Mouse (Mus musculus) lung, embryonic 14.5 days (tissue): ENCODE data around the gene Gm6657. TPM values are rescaled to one million over a fixed set of nuclear protein-coding genes. Genes with fewer than 3 reads are reported as not detected.

Experiments
- ATAC-seq: fragments of 200-750 bp; cut with Nextera tagmentation; 2 replicates; pipeline ENCODE4 v1.8.0; 2017; ENCODE audit warnings: mild to moderate bottlenecking, moderate TSS enrichment, moderate library complexity; ENCODE audit not compliant: insufficient read depth
- DNase-seq: peaks from one replicate; pipeline ENCODE4 v3.0.0-alpha.2; 2015
- H3K27ac ChIP-seq: fragments of 300-500 bp; sonication (generic); 2 replicates; pipeline ENCODE4 v1.5.1; 2014; ENCODE audit warnings: low read depth, mild to moderate bottlenecking, moderate library complexity
- H3K27me3 ChIP-seq: fragments of 300-500 bp; sonication (generic); 2 replicates; pipeline ENCODE4 v1.6.1; 2014; ENCODE audit warnings: low read length, control low read depth; ENCODE audit not compliant: insufficient read depth
- H3K36me3 ChIP-seq: fragments of 300-500 bp; sonication (generic); 2 replicates; pipeline ENCODE4 v1.6.1; 2014; ENCODE audit warnings: control low read depth; ENCODE audit not compliant: insufficient read depth
- H3K4me1 ChIP-seq: fragments of 300-500 bp; sonication (generic); 2 replicates; pipeline ENCODE4 v1.6.1; 2014; ENCODE audit warnings: antibody characterized with exemption, control low read depth; ENCODE audit not compliant: insufficient read depth
- H3K4me2 ChIP-seq: fragments of 300-500 bp; sonication (generic); 2 replicates; pipeline ENCODE4 v1.6.1; 2014; ENCODE audit warnings: mild to moderate bottlenecking
- H3K4me3 ChIP-seq: fragments of 300-500 bp; sonication (generic); 2 replicates; pipeline ENCODE4 v1.5.1; 2014; ENCODE audit warnings: low read depth, low read length
- H3K9ac ChIP-seq: fragments of 300-500 bp; sonication (generic); 2 replicates; pipeline ENCODE4 v1.6.1; 2014
- H3K9me3 ChIP-seq: fragments of 300-500 bp; sonication (generic); 2 replicates; pipeline ENCODE4 v1.6.1; 2016; ENCODE audit warnings: low read depth, low read length, control low read depth
- CTCF ChIP-seq: IDR thresholded peaks from 2 replicates; pipeline ENCODE4 v1.5.1; 2016; ENCODE audit warnings: antibody characterized with exemption, low read depth
- WGBS: fragments of 180-500 bp; shearing (Covaris S2); extraction: QIAGEN DNeasy Blood & Tissue Kit; methylation state at CpG from one replicate; pipeline ENCODE4 v1.1.7; 2014; 5-methylcytosine and 5-hydroxymethylcytosine counted together
- polyA plus RNA-seq: library from polyadenylated mRNA; unstranded; fragments of >200 nt; fragmentation: Nextera tagmentation; extraction: Ambion mirVana; gene quantifications from 2 replicates; pipeline ENCODE4 v1.2.1, GENCODE M21; 2014

The Gm6657 gene
- polyA plus RNA-seq, 1 experiment from 2014 or later, result not detected

DNA sequence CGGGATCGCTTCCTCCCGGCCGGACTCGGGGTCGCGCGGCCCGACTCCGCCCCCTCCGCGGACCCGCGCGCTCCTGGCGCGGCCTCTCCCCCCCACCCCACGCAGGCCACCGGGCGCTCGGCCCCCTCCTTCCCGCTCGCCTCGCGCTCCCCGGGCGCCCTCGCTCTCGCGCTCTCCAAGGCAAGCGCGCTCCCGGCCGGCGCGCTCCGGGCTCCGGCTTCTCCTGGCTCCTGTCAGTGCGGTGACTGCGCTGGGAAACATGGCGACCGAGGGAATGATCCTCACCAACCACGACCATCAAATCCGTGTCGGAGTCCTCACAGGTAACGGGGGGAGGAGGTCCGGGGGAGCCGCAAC is 32.5 kb downstream of the Gm6657 start:
- no peaks in the 10 kb centered on the region for H3K9me3 ChIP-seq
- DNase-seq, result peak; percentile 94
- no peaks in the 10 kb centered on the region for H3K27me3 ChIP-seq
- WGBS, result 1% methylated on average over 42 of the region's 48 CpGs
- no peaks in the 10 kb centered on the region for H3K4me1 ChIP-seq
- peak overlapping the region; percentile 99 for H3K27ac ChIP-seq
- H3K36me3 ChIP-seq, result no peaks in the 10 kb centered on the region
- TF ChIP-seq CTCF, result no peak
- peak; percentile 86 for ATAC-seq
- H3K9ac ChIP-seq, result peak overlapping the region; percentile 80
- peak overlapping the region; percentile 76 for H3K4me2 ChIP-seq
- H3K4me3 ChIP-seq, result peak overlapping the region; percentile 88

DNA sequence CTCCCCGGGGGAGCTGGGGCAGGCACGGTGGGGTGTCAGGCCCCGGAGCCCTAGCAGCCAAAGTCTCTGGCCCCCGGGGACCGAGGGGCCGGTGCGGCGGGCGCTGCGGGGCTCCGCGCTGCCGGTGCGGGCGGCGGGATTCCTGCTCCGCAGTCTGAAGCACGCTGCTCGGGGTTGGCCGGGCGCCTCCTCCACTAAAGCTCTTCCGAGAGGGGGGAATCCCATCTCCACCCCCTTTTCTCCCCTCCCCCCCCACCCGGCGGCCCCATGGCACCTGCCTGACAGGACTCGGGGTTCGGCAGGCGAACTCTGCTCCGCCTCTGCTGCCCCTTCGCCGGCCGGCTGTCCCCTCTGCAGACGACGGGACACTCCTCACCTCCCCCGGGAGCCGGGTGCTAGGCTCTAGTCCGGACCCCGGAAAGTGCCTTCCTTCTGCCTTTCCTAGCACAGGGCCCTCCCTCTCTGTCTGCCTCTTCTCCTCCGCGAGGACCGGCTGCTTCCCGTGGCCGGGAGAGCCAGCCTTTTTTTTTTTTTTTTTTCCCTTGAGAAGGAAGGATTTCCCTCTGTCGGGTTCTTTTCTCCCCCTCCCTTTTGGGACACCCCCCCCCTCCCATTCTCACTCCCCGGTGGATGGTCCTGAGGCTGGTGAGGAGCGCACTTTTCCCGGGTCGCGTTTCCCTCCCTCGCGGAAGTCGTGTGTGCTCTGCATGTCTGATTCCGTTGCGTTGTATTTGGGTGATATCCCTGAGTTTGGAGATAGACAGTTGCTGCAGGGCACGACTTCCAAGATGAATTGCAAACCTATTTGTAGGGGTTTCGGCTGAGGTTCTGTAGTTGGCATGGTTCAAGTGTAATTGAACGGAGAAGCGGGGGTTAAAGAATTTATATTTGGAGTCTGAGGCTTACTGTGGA is 33.2 kb downstream of the Gm6657 start:
- no peaks in the 10 kb centered on the region for H3K27me3 ChIP-seq
- H3K27ac ChIP-seq, result peak overlapping the region; percentile 99; the same call in 1 of the 2 replicates
- H3K4me2 ChIP-seq, result peak overlapping the region; percentile 76
- peak overlapping the region; percentile 88 for H3K4me3 ChIP-seq
- peak; percentile 9; the same call in 1 of the 2 replicates for ATAC-seq
- no peaks in the 10 kb centered on the region for H3K4me1 ChIP-seq
- no peak for TF ChIP-seq CTCF
- no peaks in the 10 kb centered on the region for H3K36me3 ChIP-seq
- H3K9me3 ChIP-seq, result no peaks in the 10 kb centered on the region
- DNase-seq, result peak; percentile 60
- H3K9ac ChIP-seq, result peak overlapping the region; percentile 80
- WGBS, result under 1% methylated on average over 54 of the region's 57 CpGs

DNA sequence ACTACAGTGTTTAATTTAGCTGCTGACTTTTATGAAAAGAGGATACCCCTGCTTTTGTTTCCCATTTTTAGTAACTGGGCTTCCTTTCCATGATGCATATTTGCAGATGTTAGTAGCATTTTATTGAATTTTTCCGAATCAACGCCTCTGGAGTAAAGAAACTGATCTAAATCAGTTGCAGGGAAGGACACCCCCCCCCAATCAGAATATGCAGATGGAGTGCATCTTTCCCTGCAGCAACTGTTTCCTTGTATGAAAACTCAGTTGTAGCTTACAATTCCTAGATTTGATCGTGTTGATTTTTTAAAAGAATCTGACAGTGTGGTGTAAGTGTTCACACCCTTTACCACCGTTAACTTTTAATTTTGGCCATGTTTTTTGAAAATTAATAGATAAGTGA is 34.1 kb downstream of the Gm6657 start:
- Histone ChIP-seq H3K4me3 (peak overlapping the region; percentile 88), H3K4me2 (peak overlapping the region; percentile 76), H3K36me3 (no peaks in the 10 kb centered on the region), H3K9me3 (no peaks in the 10 kb centered on the region), H3K27ac (no peak overlapping the region), H3K27me3 (no peaks in the 10 kb centered on the region), H3K4me1 (no peaks in the 10 kb centered on the region), H3K9ac (no peak overlapping the region)
- DNase-seq, result no peak
- no peak for ATAC-seq
- 50% methylated on average over 4 of the region's 4 CpGs for WGBS
- no peak for TF ChIP-seq CTCF

DNA sequence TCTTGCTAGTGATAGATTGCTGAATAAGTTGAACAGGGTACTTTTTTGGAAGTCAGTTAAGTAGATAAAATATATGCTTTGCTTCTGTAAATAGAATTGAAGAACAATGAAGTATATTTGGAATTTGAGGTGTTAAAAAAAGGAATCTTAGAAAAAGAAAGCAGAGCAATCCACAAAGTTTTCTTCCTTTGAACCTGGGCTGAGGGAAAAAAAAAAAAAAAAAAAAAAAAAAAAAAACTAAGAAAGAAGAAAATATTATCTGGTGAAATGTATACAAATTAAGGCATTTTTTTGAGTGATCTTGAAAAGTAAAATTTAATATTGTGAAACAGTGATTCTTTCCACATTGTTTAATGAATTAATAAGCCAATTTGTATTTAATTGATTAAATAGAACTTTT is 38.5 kb downstream of the Gm6657 start:
- no peaks in the 10 kb centered on the region for H3K4me1 ChIP-seq
- no peak overlapping the region for H3K4me2 ChIP-seq
- H3K36me3 ChIP-seq, result no peaks in the 10 kb centered on the region
- no peaks in the 10 kb centered on the region for H3K9me3 ChIP-seq
- no peak overlapping the region for H3K4me3 ChIP-seq
- DNase-seq, result no peak
- H3K9ac ChIP-seq, result no peak overlapping the region
- no peak overlapping the region for H3K27ac ChIP-seq
- no peaks in the 10 kb centered on the region for H3K27me3 ChIP-seq
- no peak for TF ChIP-seq CTCF
- ATAC-seq, result no peak

DNA sequence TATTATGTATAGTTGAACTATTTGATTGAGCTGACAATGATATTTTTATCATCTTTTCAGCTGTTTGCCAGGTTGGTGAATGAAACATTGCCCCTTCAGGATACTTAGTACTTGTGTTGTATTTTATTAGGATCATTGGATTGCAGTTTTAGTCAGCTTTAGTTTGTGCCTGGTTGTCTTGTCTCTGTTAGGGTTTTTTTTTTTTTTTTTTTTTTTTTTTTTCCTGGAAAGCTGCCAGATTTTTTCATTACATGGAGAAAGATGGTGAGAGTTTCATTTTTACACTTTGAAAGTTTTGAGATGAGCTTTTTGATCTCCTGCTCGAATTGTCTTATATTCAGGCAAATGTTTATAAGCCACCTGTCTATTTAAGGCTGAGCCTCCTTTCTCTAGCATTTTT is 54.3 kb downstream of the Gm6657 start:
- no peak overlapping the region for H3K4me2 ChIP-seq
- ATAC-seq (no peak), DNase-seq (peak; percentile 58)
- TF ChIP-seq CTCF, result no peak
- no peaks in the 10 kb centered on the region for H3K4me1 ChIP-seq
- H3K27ac ChIP-seq, result no peak overlapping the region
- 36% methylated on average over 1 of the region's 1 CpGs for WGBS
- H3K27me3 ChIP-seq, result no peaks in the 10 kb centered on the region
- no peak overlapping the region for H3K4me3 ChIP-seq
- H3K36me3 ChIP-seq, result no peaks in the 10 kb centered on the region
- H3K9me3 ChIP-seq, result no peaks in the 10 kb centered on the region
- H3K9ac ChIP-seq, result no peak overlapping the region

DNA sequence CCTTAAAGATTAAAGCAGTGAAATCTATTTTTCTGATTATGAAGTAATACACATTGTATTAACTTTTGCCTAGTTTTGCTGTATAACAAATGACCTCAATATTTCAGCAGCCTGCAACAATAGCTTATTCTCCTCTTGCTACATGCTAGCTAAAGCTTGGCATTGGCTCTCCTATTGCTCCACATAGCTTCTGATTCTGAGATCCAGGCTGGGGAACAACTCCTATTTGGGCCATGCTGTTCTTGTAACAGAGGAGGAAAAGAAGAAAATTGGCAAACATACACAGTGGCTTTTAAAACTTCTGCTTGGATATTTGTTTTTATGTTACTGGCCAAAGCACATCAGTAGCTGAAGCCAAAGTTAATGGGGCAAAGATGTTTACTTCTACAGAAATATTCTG is 55.1 kb downstream of the Gm6657 start:
- no peak for TF ChIP-seq CTCF
- peak; percentile 28 for DNase-seq

More for the DNA sequence above, 55.1 kb downstream of the Gm6657 start:
- Histone ChIP-seq H3K36me3 (no peaks in the 10 kb centered on the region), H3K9ac (no peak overlapping the region), H3K27me3 (no peaks in the 10 kb centered on the region), H3K4me1 (no peaks in the 10 kb centered on the region), H3K4me2 (no peak overlapping the region), H3K9me3 (no peaks in the 10 kb centered on the region), H3K27ac (no peak overlapping the region), H3K4me3 (no peak overlapping the region)
- ATAC-seq, result no peak

Other genes starting within 250 kb of the Gm6657 start
- gene Gphn, start 32.1 kb downstream of the Gm6657 start, polyA plus RNA-seq, result 16.6 and 18.1 TPM in 2 replicates